Mouse (Mus musculus): Measurements from ENCODE around the gene N4bp2. TPM values are rescaled to one million over a fixed set of nuclear protein-coding genes. Genes with fewer than 3 reads are reported as not detected.

The N4bp2 gene
- polyA plus RNA-seq, 1 experiment from 2014 or later: 14.2 TPM

DNA sequence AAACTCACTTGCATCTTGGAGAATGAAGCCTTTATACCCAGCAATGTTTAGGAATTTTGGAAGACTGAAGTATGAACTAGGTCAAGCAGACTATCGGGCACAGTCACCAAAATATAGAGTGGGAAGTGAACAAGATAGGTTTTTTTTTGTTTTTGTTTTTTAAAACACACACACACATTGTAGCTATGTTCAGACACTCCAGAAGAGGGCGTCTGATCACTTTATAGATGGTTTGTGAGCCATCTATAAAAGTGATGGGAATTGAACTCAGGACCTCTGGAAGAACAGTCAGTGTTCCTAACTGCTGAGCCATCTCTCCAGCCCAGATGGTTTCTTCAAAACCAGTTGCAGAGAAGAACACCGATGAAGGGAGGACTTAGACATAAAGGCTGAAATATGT is 69.8 kb downstream of the N4bp2 start:
- Histone ChIP-seq H3K4me2 (ENCODE audit: low read length) (no peak overlapping the region), H3K9me3 (replicated peaks; ENCODE audit: control insufficient read depth, low read length, poor library complexity, severe bottlenecking) (no peaks in the 10 kb centered on the region), H3K27me3 (ENCODE audit: control insufficient read depth, insufficient read depth, low read depth, low read length) (no peaks in the 10 kb centered on the region), H3K36me3 (ENCODE audit: control insufficient read depth, insufficient read depth, low read length) (no peaks in the 10 kb centered on the region), H3K4me3 (ENCODE audit: low read depth, low read length) (no peak overlapping the region), H3K27ac (ENCODE audit: low read length) (no peak overlapping the region), H3K4me1 (ENCODE audit: control insufficient read depth, insufficient read depth, low read length) (no peaks in the 10 kb centered on the region), H3K9ac (ENCODE audit: low read depth, low read length) (no peak overlapping the region)
- 85% methylated on average over 3 of the region's 3 CpGs for WGBS
- no peak for ATAC-seq

DNA sequence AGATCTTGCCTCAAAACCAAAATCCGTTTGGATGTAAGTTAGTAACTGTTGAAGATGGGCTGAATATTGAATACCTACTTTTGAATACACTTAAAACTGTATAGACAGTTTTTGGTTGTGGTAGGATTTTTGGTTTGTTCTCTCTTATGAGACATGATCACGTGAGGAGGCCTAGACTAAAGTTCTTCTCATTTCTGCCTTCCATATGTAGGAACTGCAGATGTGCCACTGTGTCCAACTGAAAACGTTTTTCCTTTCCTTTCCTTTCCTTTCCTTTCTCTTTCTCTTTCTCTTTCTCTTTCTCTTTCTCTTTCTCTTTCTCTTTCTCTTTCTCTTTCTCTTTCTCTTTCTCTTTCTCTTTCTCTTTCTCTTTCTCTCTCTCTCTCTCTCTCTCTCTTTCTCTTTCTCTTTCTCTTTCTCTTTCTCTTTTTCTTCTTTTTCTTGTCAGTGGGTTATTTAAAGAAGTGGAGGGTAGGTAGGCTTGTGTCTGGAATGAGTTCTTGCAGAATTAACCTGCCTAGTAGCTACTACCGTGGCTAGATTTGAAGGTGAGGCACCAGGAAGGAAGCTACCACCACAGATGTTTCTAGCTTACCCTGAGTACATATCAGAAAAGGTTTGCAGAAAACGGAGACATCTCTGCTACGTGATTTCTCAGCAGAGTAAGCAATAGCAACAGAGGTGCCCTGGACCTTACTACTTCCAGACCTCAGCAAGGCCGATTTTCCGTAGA is 70.6 kb downstream of the N4bp2 start:
- WGBS: 92% methylated on average over 8 of the region's 8 CpGs

DNA sequence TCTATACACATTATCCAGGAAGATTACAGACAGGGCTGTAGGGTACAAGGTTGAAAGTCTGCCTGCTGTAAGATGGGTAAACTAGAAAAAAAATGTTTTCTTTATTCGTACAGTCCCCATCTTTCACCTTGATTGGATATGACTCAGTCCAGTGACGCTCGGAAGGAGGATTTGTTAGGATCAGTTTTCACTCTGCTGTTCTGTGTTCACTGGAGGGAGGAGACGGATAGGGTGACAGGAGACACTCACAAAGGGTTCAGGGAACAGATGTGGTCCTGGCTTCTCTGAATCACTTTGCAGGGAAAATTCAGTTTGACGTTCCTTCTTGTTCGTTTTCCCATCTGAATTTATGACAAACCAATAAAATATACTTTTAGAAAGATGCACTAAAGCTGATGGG is 74.7 kb downstream of the N4bp2 start:
- Histone ChIP-seq H3K36me3 (ENCODE audit: control insufficient read depth, insufficient read depth, low read length) (no peaks in the 10 kb centered on the region), H3K4me3 (ENCODE audit: low read depth, low read length) (no peak overlapping the region), H3K27ac (ENCODE audit: low read length) (no peak overlapping the region), H3K9me3 (replicated peaks; ENCODE audit: control insufficient read depth, low read length, poor library complexity, severe bottlenecking) (no peaks in the 10 kb centered on the region), H3K4me1 (ENCODE audit: control insufficient read depth, insufficient read depth, low read length) (no peaks in the 10 kb centered on the region), H3K27me3 (ENCODE audit: control insufficient read depth, insufficient read depth, low read depth, low read length) (no peaks in the 10 kb centered on the region), H3K4me2 (ENCODE audit: low read length) (no peak overlapping the region), H3K9ac (ENCODE audit: low read depth, low read length) (no peak overlapping the region)
- no peak for ATAC-seq
- WGBS: 73% methylated on average over 6 of the region's 6 CpGs

More for the DNA sequence above, 70.6 kb downstream of the N4bp2 start:
- Histone ChIP-seq H3K4me3 (ENCODE audit: low read depth, low read length) (no peak overlapping the region), H3K9me3 (replicated peaks; ENCODE audit: control insufficient read depth, low read length, poor library complexity, severe bottlenecking) (no peaks in the 10 kb centered on the region), H3K4me2 (ENCODE audit: low read length) (no peak overlapping the region), H3K27me3 (ENCODE audit: control insufficient read depth, insufficient read depth, low read depth, low read length) (no peaks in the 10 kb centered on the region), H3K27ac (ENCODE audit: low read length) (no peak overlapping the region), H3K9ac (ENCODE audit: low read depth, low read length) (no peak overlapping the region), H3K4me1 (ENCODE audit: control insufficient read depth, insufficient read depth, low read length) (no peaks in the 10 kb centered on the region), H3K36me3 (ENCODE audit: control insufficient read depth, insufficient read depth, low read length) (no peaks in the 10 kb centered on the region)
- ATAC-seq: no peak

DNA sequence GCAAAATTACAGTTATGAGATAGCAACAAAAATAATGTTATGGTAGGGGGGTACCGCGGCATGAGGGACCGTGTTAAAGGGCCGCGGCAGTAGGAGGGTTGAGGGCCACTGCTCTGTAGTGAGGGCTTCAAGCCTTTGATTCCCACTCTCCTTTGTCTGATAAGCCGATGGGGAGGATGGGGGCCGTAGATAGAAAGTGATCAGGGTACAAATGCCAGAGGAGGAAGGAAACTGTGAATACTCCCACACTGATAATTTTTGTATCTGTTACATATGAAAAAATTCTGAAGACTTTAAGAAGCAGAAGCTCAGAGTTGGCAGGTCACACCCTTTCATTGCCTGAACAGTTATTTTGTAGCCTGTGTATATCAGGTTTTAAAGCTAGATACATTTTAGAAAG is 79.6 kb downstream of the N4bp2 start:
- Histone ChIP-seq H3K4me1 (ENCODE audit: control insufficient read depth, insufficient read depth, low read length) (no peaks in the 10 kb centered on the region), H3K9ac (ENCODE audit: low read depth, low read length) (no peak overlapping the region), H3K27me3 (ENCODE audit: control insufficient read depth, insufficient read depth, low read depth, low read length) (no peaks in the 10 kb centered on the region), H3K4me2 (ENCODE audit: low read length) (no peak overlapping the region), H3K4me3 (ENCODE audit: low read depth, low read length) (no peak overlapping the region), H3K9me3 (replicated peaks; ENCODE audit: control insufficient read depth, low read length, poor library complexity, severe bottlenecking) (no peaks in the 10 kb centered on the region), H3K27ac (ENCODE audit: low read length) (no peak overlapping the region), H3K36me3 (ENCODE audit: control insufficient read depth, insufficient read depth, low read length) (no peaks in the 10 kb centered on the region)
- no peak for ATAC-seq
- WGBS: 93% methylated on average over 7 of the region's 7 CpGs

DNA sequence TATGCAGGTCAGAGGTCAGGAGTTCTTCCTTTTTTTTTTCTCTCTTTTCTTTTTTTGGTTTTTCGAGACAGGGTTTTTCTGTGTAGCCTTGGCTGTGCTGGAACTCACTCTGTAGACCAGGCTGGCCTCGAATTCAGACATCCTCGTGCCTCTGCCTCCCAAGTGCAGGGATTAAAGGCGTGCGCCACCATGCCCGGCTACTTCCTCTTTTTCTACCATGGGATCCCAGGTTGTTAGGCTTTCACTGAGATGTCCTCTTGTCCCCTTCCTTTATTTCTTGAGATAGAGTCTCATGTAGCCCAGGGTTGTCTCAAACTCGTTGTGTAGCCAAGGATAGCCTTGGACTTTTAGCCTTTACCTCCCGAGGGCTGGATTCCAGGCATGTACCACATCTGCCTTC is 83.2 kb downstream of the N4bp2 start:
- Histone ChIP-seq H3K4me3 (ENCODE audit: low read depth, low read length) (no peak overlapping the region), H3K36me3 (ENCODE audit: control insufficient read depth, insufficient read depth, low read length) (no peaks in the 10 kb centered on the region), H3K4me1 (ENCODE audit: control insufficient read depth, insufficient read depth, low read length) (no peaks in the 10 kb centered on the region), H3K4me2 (ENCODE audit: low read length) (no peak overlapping the region), H3K9me3 (replicated peaks; ENCODE audit: control insufficient read depth, low read length, poor library complexity, severe bottlenecking) (no peaks in the 10 kb centered on the region), H3K27me3 (ENCODE audit: control insufficient read depth, insufficient read depth, low read depth, low read length) (no peaks in the 10 kb centered on the region), H3K27ac (ENCODE audit: low read length) (no peak overlapping the region), H3K9ac (ENCODE audit: low read depth, low read length) (no peak overlapping the region)
- 88% methylated on average over 8 of the region's 8 CpGs for WGBS
- ATAC-seq: no peak

DNA sequence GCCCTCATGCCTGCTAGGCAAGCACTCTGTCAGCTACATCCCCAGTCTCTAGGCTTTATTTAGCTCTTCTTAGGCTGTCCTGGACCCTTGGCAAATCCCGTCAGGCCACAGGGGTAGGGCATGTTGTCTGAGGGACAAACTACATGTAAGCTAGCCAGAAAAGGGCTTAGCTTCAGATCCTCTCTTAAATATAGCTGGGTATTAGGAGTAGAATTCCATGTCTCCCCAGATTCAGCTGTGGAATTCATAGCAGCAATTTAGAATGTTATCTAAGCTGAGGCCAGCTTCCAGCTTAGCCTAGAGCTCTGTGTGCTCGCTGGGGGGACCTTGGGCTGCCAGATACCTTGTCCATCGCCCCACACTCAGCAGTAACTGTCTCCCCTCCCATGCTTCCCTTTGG is 83.6 kb downstream of the N4bp2 start:
- no peak overlapping the region for H3K27ac ChIP-seq (ENCODE audit: low read length)
- no peak overlapping the region for H3K9ac ChIP-seq (ENCODE audit: low read depth, low read length)
- WGBS: 68% methylated on average over 3 of the region's 3 CpGs

DNA sequence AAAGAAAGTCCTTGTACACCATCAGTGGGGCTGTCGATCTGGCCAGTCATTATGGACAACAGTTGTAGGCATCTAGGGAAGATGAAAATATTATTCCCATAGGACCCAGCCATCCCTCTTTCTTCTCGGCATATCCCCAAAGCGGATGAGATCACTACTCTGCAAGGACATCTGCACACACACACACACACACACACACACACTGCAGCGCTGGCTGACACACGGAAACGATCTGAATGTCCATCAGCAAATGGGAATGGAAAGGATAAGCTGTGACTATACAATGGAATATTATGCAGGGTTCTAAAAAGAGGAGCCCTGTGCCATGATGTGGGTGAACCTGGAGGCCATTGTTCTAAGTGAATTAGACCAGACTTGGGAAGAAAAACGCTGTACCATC is 84.3 kb downstream of the N4bp2 start:
- H3K4me1 ChIP-seq (ENCODE audit: control insufficient read depth, insufficient read depth, low read length): no peaks in the 10 kb centered on the region
- no peaks in the 10 kb centered on the region for H3K27me3 ChIP-seq (ENCODE audit: control insufficient read depth, insufficient read depth, low read depth, low read length)
- H3K36me3 ChIP-seq (ENCODE audit: control insufficient read depth, insufficient read depth, low read length): no peaks in the 10 kb centered on the region
- H3K27ac ChIP-seq (ENCODE audit: low read length): no peak overlapping the region
- no peaks in the 10 kb centered on the region for H3K9me3 ChIP-seq (replicated peaks; ENCODE audit: control insufficient read depth, low read length, poor library complexity, severe bottlenecking)
- no peak for ATAC-seq
- H3K4me2 ChIP-seq (ENCODE audit: low read length): no peak overlapping the region
- H3K9ac ChIP-seq (ENCODE audit: low read depth, low read length): no peak overlapping the region
- 88% methylated on average over 7 of the region's 7 CpGs for WGBS
- H3K4me3 ChIP-seq (ENCODE audit: low read depth, low read length): no peak overlapping the region

More for the DNA sequence above, 83.6 kb downstream of the N4bp2 start:
- Histone ChIP-seq H3K4me1 (ENCODE audit: control insufficient read depth, insufficient read depth, low read length) (no peaks in the 10 kb centered on the region), H3K36me3 (ENCODE audit: control insufficient read depth, insufficient read depth, low read length) (no peaks in the 10 kb centered on the region), H3K27me3 (ENCODE audit: control insufficient read depth, insufficient read depth, low read depth, low read length) (no peaks in the 10 kb centered on the region), H3K9me3 (replicated peaks; ENCODE audit: control insufficient read depth, low read length, poor library complexity, severe bottlenecking) (no peaks in the 10 kb centered on the region), H3K4me2 (ENCODE audit: low read length) (no peak overlapping the region), H3K4me3 (ENCODE audit: low read depth, low read length) (no peak overlapping the region)
- ATAC-seq: no peak

DNA sequence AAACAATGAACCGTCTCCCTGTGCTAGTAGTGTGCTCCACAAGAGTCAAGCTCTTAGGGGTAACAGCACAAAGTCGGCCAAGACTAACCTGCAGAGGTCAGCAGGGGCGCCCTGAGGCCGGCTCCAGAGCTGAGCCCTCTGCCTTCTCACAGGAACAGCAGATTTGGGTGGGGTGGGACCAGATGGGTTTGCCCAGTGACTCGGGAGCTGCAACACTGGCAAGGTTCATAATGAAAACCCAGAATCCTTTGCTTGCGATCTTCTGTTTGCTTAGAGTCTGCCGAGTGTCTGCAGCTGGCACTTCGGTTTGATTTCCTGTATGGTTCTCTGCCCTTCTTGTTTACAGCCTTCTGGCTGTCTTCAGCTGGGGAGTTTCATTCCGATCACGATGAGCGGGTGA is 87.4 kb downstream of the N4bp2 start:
- Histone ChIP-seq H3K9ac (ENCODE audit: low read depth, low read length) (no peak overlapping the region), H3K9me3 (replicated peaks; ENCODE audit: control insufficient read depth, low read length, poor library complexity, severe bottlenecking) (no peaks in the 10 kb centered on the region), H3K27me3 (ENCODE audit: control insufficient read depth, insufficient read depth, low read depth, low read length) (no peaks in the 10 kb centered on the region), H3K4me3 (ENCODE audit: low read depth, low read length) (no peak overlapping the region), H3K4me2 (ENCODE audit: low read length) (no peak overlapping the region), H3K4me1 (ENCODE audit: control insufficient read depth, insufficient read depth, low read length) (no peaks in the 10 kb centered on the region), H3K36me3 (ENCODE audit: control insufficient read depth, insufficient read depth, low read length) (no peaks in the 10 kb centered on the region), H3K27ac (ENCODE audit: low read length) (no peak overlapping the region)
- 63% methylated on average over 11 of the region's 11 CpGs for WGBS
- no peak for ATAC-seq

DNA sequence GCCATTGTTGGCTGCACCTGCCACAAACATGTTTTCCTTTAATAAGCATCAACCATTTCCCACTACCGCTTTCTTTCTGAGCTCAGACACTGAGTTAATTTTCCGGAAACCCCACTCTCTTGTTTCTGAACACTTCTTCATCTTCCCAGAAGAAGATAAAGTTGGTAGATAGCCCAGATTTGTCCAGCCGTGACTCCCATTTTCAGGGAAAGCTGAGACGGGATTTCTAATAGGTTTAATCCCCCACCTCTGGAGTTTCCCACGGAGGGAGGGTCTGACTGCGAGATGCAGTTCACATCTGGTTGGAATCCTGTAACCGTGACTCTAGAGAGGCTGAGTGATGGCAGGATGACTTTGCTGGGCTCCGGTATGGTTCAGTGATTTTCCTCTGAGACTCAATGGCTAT is 91.5 kb downstream of the N4bp2 start:
- ATAC-seq: no peak
- no peaks in the 10 kb centered on the region for H3K4me1 ChIP-seq (ENCODE audit: control insufficient read depth, insufficient read depth, low read length)
- no peak overlapping the region for H3K4me3 ChIP-seq (ENCODE audit: low read depth, low read length)
- WGBS: 32% methylated on average over 8 of the region's 8 CpGs
- H3K9ac ChIP-seq (ENCODE audit: low read depth, low read length): no peak overlapping the region
- no peaks in the 10 kb centered on the region for H3K9me3 ChIP-seq (replicated peaks; ENCODE audit: control insufficient read depth, low read length, poor library complexity, severe bottlenecking)
- H3K36me3 ChIP-seq (ENCODE audit: control insufficient read depth, insufficient read depth, low read length): no peaks in the 10 kb centered on the region
- H3K4me2 ChIP-seq (ENCODE audit: low read length): no peak overlapping the region
- H3K27ac ChIP-seq (ENCODE audit: low read length): no peak overlapping the region
- H3K27me3 ChIP-seq (ENCODE audit: control insufficient read depth, insufficient read depth, low read depth, low read length): no peaks in the 10 kb centered on the region
